Mouse (Mus musculus): ENCODE measurements at regions not wholly inside any gene's neighbourhood (a gene's known extent, or its start where the extent isn't known, plus 50 kb on each side); places are given as distances from the start of the nearest gene placed in this dataset.

DNA sequence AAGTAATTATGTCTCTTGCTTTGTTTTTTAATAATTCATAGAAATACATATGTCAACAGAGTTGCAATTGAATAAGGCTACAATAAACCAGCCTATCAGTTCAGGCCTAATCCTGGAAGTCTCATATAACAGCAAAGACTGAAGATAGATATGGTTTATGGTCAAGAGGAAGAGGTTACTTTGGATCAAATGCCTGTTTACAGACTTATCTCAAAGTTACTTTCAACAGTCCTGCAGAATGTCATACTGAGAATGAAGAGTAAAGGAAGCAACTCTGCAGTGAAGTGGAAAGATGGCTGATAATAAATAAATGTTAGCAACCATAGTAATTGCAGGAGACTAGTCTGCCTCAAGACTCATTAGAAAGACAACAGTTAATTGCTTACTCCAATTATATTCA lies 684.8 kb upstream of the Vstm2a start:
- no peak overlapping the region for H3K4me2 ChIP-seq

DNA sequence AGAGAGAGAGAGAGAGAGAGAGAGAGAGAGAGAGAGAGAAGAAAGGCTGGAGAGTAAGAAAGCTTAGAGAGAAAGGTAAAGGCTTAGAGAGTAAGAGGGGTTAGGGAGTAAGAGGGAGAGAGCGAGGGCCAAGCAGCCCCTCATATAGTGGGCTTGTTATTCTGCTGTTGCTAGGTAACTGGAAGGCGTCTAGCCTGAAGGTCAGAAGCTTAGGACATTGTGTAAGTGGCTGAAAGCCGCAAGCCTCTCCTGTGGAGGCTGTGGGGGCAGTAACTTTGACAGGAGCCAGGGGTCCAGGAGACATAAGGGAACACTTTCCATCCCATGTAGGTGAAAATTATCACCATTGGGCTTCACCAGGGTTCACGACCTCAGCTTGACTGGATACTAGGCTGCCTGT lies 637.6 kb upstream of the Vstm2a start:
- no peak overlapping the region for H3K9ac ChIP-seq
- no peaks in the 10 kb centered on the region for H3K36me3 ChIP-seq (replicated peaks)
- no peak overlapping the region for H3K4me2 ChIP-seq
- H3K9me3 ChIP-seq, result no peaks in the 10 kb centered on the region
- ATAC-seq (ENCODE audit: low FRiP score), result no peak
- no peak overlapping the region for H3K4me3 ChIP-seq (replicated peaks)
- no peak overlapping the region for H3K27ac ChIP-seq
- 48% methylated on average over 4 of the region's 4 CpGs for WGBS
- no peaks in the 10 kb centered on the region for H3K27me3 ChIP-seq
- no peaks in the 10 kb centered on the region for H3K4me1 ChIP-seq

More for the DNA sequence above, 684.8 kb upstream of the Vstm2a start:
- Histone ChIP-seq H3K36me3 (replicated peaks) (no peaks in the 10 kb centered on the region), H3K9me3 (no peaks in the 10 kb centered on the region), H3K4me1 (no peaks in the 10 kb centered on the region), H3K4me3 (replicated peaks) (no peak overlapping the region), H3K27me3 (no peaks in the 10 kb centered on the region), H3K27ac (no peak overlapping the region), H3K9ac (no peak overlapping the region)
- ATAC-seq (ENCODE audit: low FRiP score), result no peak

DNA sequence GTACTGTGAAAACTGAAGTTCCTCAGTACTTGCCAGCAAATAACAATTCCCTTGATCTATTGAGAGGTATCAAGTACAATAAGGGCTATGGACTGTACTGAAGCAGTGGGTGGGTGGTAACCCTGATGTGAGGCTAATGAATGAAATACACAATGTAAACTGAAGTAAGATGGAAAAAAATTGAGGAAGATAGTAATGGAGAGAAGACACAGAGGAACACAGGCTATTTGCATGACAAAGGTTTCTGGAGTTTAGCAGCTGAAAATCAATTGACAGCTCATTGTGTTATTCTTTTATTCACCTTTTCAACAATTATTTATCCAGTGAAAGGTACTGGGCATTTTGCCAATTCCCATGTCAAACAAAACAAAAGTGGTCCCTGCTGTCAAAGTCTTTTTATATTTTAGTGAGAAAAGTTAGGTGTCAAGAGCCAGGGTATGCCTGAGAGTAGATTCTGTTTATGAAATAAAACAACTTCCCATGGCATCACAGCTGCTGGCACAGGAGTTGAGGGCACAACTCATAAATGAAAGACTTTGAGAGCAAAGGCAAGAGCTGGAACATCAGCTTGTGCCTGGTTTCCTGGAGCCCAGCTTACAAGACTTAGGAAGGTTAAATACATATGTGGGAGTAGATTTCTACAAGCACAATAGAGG lies 608.4 kb upstream of the Vstm2a start:
- H3K4me2 ChIP-seq, result no peak overlapping the region
- no peak overlapping the region for H3K9ac ChIP-seq
- H3K27ac ChIP-seq, result no peak overlapping the region
- ATAC-seq (ENCODE audit: low FRiP score), result peak; percentile 71; the same call in 1 of the 2 replicates
- no peaks in the 10 kb centered on the region for H3K36me3 ChIP-seq (replicated peaks)
- no peak overlapping the region for H3K4me3 ChIP-seq (replicated peaks)
- H3K9me3 ChIP-seq, result no peaks in the 10 kb centered on the region
- H3K4me1 ChIP-seq, result peaks cover 7% of the 10 kb centered on the region; the same call in 1 of the 2 replicates
- H3K27me3 ChIP-seq, result no peaks in the 10 kb centered on the region

DNA sequence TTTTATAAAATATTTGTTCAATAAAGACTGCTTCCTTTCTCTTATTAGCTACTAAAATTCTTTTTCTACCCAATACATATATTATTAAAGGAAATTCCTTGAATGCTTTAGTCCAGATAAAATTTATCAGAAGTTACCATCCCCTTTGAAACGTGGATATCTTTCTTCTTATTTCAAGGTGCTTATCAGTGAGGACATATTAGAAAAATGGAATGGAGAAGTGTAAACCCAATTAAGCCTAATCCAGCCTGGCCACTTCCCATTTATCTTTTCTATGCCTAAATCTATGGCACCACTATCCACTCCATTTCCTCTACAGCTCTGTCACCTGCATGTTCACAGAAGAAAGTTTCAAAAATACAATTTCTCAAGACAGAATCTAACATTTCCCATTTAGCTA lies 568.5 kb upstream of the Vstm2a start:
- H3K27me3 ChIP-seq, result no peaks in the 10 kb centered on the region
- no peak for ATAC-seq (ENCODE audit: low FRiP score)
- no peaks in the 10 kb centered on the region for H3K9me3 ChIP-seq
- no peak overlapping the region for H3K9ac ChIP-seq
- WGBS, result 70% methylated on average over 1 of the region's 1 CpGs
- no peaks in the 10 kb centered on the region for H3K36me3 ChIP-seq (replicated peaks)
- H3K27ac ChIP-seq, result no peak overlapping the region
- no peaks in the 10 kb centered on the region for H3K4me1 ChIP-seq
- H3K4me3 ChIP-seq (replicated peaks), result no peak overlapping the region
- no peak overlapping the region for H3K4me2 ChIP-seq

DNA sequence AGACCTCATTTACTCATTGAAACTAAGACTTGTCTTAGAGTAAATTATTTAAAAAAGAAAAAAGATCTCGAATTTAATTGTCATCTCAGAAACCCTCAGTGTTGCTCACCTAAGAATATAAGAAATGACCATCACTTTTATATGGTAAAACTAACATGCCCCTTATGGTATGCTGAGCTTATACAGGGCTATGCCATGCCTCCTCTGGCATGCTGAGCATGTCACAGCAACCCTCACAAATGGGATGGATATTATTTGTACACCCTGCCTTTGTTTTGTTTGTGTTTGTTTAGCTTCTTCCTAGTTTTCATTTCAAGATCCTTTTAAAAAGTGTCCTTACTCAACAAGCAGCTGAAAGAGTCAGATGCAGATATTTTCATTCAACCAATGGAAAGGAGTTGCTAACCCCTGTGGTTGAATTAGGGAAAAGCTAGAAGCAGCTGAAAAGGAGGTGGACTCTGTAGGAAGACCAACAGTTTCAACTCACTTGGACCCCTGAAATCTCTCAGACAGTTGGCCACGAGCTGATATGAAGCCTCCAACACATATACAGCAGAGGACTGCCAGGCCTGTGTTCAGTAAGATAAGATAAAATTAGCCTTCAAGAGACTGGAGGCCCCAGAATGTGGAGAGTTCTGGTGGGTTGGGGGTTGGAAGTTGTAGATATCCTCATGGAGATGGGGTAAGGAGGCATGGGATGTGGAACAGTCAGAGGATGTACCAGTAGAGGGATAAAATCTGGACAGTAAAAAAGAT lies 559.3 kb upstream of the Vstm2a start:
- no peaks in the 10 kb centered on the region for H3K27me3 ChIP-seq
- H3K9ac ChIP-seq, result no peak overlapping the region
- H3K4me2 ChIP-seq, result no peak overlapping the region
- WGBS, result 72% methylated on average over 2 of the region's 2 CpGs
- H3K4me1 ChIP-seq, result no peaks in the 10 kb centered on the region
- ATAC-seq (ENCODE audit: low FRiP score), result no peak
- H3K4me3 ChIP-seq (replicated peaks), result no peak overlapping the region
- no peak overlapping the region for H3K27ac ChIP-seq
- H3K9me3 ChIP-seq, result no peaks in the 10 kb centered on the region
- H3K36me3 ChIP-seq (replicated peaks), result no peaks in the 10 kb centered on the region

DNA sequence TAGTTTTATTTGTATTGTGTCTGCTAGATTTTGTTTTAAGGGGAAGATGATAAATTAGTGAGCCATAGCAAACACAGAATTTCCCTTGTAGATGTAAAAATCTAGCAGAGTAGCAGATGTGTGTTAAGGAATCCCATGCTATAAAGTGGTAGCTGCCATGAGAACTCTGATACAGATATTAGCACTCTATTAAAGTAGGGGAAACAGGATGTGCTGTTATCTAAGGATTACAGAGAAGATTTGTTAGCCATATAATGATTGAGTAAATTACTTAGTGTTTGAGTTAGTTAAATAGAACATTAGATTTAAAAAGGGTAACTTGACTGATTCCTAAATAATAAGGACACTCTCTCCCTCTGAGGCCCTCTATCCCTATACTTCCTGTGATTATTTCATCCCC lies 541.5 kb upstream of the Vstm2a start:
- H3K4me3 ChIP-seq (replicated peaks), result no peak overlapping the region
- no peak overlapping the region for H3K9ac ChIP-seq
- no peaks in the 10 kb centered on the region for H3K27me3 ChIP-seq
- H3K36me3 ChIP-seq (replicated peaks), result no peaks in the 10 kb centered on the region
- no peaks in the 10 kb centered on the region for H3K4me1 ChIP-seq
- no peak overlapping the region for H3K4me2 ChIP-seq
- H3K27ac ChIP-seq, result no peak overlapping the region
- no peaks in the 10 kb centered on the region for H3K9me3 ChIP-seq
- ATAC-seq (ENCODE audit: low FRiP score), result no peak

DNA sequence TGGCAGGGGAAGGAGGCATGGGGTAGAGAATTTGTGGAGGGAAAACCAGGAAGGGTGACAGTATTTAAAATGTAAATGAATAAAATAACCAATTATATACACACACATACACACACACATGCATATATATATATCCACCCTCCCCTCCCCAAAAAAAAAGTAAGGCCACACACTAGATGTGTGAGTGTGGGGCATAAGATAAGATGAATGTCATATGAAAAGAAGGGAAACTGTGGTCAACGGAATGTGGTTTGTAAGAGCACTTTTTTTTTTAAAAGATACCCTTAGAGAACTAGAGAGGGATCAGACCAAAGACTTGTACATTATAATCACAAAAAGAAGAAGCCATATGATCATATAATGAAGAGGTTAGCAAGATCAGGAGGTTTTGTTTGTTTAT lies 540.0 kb upstream of the Vstm2a start:
- Histone ChIP-seq H3K9ac (no peak overlapping the region), H3K4me1 (no peaks in the 10 kb centered on the region), H3K27me3 (no peaks in the 10 kb centered on the region), H3K4me3 (replicated peaks) (no peak overlapping the region), H3K36me3 (replicated peaks) (no peaks in the 10 kb centered on the region), H3K27ac (no peak overlapping the region), H3K4me2 (no peak overlapping the region), H3K9me3 (no peaks in the 10 kb centered on the region)
- WGBS, result 89% methylated on average over 1 of the region's 1 CpGs
- no peak for ATAC-seq (ENCODE audit: low FRiP score)

DNA sequence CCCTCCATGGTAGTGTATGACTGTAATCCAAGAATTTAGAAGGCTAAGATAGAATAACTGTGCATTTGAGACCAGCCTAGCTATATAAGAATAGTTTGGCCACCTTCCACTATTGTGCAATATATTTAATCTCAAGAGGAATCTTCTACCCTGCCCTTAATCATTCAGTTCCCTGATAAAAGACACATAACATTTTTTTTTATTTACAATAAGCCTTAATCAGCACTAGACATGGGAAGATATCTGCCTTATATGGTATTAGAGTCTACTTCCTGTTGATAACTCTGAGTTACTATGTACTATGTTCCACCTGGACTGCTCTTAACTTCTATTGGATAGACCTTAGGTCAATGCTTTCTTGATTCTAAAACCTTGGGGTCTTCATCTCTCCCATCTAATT lies 519.9 kb upstream of the Vstm2a start:
- H3K36me3 ChIP-seq (replicated peaks), result no peaks in the 10 kb centered on the region
- ATAC-seq (ENCODE audit: low FRiP score), result no peak
- H3K27me3 ChIP-seq, result no peaks in the 10 kb centered on the region
- no peak overlapping the region for H3K27ac ChIP-seq
- no peak overlapping the region for H3K4me2 ChIP-seq
- H3K4me1 ChIP-seq, result no peaks in the 10 kb centered on the region
- no peak overlapping the region for H3K9ac ChIP-seq
- H3K4me3 ChIP-seq (replicated peaks), result no peak overlapping the region
- H3K9me3 ChIP-seq, result no peaks in the 10 kb centered on the region

DNA sequence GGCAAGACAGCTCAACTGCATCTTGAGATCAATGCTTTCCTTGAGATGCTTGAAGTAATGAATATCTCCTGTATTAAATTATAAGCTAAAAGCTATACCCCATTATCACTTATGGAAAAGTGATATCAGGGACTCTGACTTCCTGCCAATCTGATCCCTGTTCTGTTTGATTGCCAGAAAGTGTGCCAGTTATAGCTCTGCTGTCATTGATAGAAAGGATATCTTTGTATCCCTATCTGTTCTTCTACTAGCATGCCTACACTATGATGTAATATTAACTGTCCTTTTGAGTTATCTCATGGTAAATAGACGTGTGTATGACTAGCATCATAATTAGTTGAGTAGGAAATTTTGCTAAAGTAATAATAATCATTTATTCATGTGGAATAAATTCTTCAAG lies 501.5 kb upstream of the Vstm2a start:
- no peak for ATAC-seq (ENCODE audit: low FRiP score)

DNA sequence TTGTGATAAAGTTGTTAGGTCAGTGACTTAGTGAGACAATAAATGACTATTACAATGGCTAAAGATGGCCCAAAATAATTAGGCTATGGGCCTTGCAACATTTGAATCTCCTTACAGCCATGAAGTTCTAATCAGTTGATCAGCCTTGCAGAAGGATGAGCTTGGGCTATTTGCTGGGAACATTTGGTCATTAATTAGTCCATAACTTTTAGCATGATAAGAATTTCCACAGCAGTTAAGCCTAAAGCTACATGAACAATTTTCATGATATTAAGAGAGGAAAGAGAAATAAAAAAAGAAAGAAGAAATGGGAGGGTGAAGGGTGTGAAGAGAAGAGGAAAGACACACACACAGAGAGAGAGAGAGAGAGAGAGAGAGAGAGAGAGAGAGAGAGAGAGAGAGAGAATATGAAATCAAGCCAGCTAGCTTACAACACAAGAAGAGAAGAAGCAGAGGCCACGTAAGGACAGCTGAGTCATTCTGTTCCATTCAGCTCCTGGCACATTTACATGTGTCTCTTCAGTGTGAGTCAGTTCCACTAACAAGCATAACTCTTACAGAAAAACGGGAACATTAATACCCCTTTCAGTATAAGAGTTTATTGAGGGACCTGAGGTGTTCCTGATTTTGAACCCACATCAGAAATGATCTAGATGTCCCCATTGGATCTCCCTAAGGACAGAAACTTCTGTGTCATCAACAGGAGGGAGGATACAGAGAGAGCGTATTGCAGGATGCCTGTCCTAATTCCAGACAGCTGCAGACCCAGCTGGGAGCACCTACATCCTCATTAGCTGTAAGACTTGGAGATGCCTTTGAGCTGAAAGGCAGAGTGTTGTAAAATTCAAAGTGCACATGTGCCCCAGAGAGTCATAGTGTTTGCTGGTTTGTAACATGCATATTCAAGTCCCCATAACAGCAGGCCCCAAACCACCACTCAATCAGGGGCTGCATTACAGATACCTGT lies 487.6 kb upstream of the Vstm2a start:
- Histone ChIP-seq H3K9ac (no peak overlapping the region), H3K4me3 (replicated peaks) (no peak overlapping the region), H3K4me2 (no peak overlapping the region), H3K27me3 (no peaks in the 10 kb centered on the region), H3K9me3 (no peaks in the 10 kb centered on the region), H3K4me1 (no peaks in the 10 kb centered on the region), H3K36me3 (replicated peaks) (no peaks in the 10 kb centered on the region), H3K27ac (no peak overlapping the region)
- 80% methylated on average over 3 of the region's 3 CpGs for WGBS
- ATAC-seq (ENCODE audit: low FRiP score), result no peak

More for the DNA sequence above, 501.5 kb upstream of the Vstm2a start:
- no peak overlapping the region for H3K27ac ChIP-seq
- no peaks in the 10 kb centered on the region for H3K4me1 ChIP-seq
- whole genome bisulfite sequencing, result 76% methylated on average over 1 of the region's 1 CpGs
- H3K9me3 ChIP-seq, result no peaks in the 10 kb centered on the region
- H3K36me3 ChIP-seq (replicated peaks), result no peaks in the 10 kb centered on the region
- H3K27me3 ChIP-seq, result no peaks in the 10 kb centered on the region
- H3K4me2 ChIP-seq, result no peak overlapping the region
- H3K9ac ChIP-seq, result no peak overlapping the region
- H3K4me3 ChIP-seq (replicated peaks), result no peak overlapping the region
